Mouse (Mus musculus) spleen, postnatal 14 days (tissue): Measurements from ENCODE around the gene Prpf6.

ENCODE experiments used
- DNase-seq, 2 experiments: peaks; one replicate each; pipeline ENCODE4 v3.0.0; 2021 to 2022; ENCODE audit warnings: low spot score in 2 of 2

Prpf6 gene

DNA sequence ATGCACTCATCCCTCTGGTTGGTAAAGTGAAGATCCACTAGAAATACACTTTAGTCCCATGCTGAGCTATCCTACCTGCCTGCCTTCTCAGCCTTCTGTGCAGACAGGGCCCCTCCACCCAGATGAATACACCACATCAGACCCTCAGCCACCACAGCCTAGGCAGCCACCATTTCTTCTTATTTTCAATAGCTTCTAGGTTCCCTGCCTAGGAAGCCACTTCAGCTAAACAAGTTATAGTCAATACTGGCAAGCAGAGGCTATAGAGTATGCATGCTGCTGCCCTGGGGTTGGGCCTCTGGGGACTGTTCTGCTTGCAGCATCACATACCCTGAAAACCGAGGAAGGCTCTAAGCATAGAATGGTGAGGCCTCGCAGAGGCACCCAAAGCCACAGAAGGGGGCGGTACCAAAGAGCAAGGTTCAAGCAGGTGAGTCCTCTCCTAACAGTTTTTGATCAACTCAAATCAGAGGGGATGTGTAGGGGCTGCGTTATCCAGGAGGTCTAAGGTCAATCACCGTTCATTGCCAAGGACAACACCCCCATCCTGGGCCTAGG is at the start of gene Prpf6:
TSS of gene Prpf6 (plus strand) at position 341 of the 558 bp plus-strand sequence.
- no peak for DNase-seq

DNA sequence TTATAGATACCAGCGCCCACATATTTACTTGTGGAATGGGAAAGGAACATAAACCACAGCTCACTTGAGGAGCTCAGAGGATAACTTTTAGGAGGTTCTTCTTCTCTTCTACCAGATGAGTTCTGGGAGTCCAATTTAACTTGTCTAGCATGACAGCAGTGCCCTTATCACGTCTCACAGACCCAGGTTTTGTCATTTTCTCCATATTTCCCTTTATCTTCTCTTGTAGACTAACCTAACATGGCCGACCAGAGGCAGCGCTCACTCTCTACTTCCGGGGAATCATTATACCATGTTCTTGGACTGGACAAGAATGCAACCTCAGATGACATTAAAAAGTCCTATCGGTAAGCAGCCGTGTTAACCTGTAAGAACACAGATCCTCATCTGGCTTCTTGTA is 45.5 kb upstream of the Prpf6 start:
- no peak for DNase-seq

- DNase-seq, result no peak
Observed at GRCm38 (mm10) chr2:181548227-181548626, 43.4 kb upstream of the Prpf6 start.

DNA sequence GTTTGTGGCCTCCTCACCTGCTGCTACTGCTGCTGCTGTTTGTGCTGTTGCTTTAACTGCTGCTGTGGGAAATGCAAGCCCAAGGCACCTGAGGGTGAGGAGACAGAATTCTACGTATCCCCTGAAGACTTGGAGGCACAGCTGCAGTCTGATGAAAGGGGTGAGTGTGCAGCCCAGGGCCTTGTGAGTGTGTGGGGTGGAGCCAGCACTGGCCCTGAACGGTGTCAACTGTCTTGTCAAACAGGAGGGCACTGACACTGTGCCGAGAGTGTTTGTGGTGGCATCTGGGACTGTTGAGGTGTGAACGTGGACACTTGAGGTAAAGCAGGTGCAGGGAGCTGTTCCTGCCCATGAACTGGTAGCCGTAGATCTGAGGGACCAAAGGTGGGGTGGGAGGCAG is 43.0 kb upstream of the Prpf6 start:
- no peak for DNase-seq

DNA sequence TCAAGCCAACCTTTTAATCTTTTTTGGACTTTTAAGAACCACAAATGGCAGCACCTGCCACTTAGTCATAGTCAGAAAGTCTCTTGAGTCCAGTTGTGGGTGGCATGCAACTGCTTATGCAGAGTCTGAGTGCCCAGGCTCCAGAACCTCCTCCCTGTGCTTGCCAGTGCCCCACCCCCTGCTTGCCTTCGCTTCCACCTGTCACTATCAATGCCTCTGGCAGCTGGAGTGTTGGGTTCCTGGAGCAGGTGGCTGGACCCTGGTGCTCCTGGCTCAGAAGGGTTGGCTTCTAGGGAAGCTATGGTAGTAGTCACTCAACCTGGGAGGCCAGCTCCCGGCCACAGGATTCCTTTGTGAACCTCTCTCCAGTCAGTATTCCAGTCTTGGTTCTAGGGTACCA is 41.4 kb upstream of the Prpf6 start:
- no peak for DNase-seq

DNA sequence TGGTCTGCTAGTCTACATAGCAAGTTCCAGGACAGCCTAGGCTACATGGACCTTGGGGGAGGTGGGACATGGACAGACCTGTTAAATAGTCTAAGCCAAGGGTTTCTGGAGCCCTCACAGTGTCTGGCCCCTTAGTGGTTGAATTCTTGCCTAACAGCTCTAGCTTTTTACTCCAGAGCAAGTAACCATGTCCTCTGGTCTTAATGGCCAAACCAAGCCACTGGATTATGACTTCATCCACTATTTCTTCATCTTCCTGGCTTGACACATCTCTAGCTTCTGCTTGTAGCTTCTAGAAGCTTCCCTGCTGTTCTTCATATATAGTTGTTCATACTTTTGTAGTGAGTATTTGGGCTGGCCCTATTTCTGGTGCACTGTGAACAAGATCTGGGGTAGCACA is 37.9 kb upstream of the Prpf6 start:
- DNase-seq, result no peak

GRCm38 (mm10) chr2:181567338-181567737 is 24.3 kb upstream of the Prpf6 start:
- DNase-seq, result no peak

GRCm38 (mm10) chr2:181568272-181569008 is 23.2 kb upstream of the Prpf6 start:
- DNase-seq, result peak in 1 of 2 experiments; percentile 59

GRCm38 (mm10) chr2:181569856-181570255 is 21.8 kb upstream of the Prpf6 start:
- DNase-seq, result no peak

GRCm38 (mm10) chr2:181570375-181570774 is 21.3 kb upstream of the Prpf6 start:
- DNase-seq, result peak in 1 of 2 experiments; percentile 0

DNA sequence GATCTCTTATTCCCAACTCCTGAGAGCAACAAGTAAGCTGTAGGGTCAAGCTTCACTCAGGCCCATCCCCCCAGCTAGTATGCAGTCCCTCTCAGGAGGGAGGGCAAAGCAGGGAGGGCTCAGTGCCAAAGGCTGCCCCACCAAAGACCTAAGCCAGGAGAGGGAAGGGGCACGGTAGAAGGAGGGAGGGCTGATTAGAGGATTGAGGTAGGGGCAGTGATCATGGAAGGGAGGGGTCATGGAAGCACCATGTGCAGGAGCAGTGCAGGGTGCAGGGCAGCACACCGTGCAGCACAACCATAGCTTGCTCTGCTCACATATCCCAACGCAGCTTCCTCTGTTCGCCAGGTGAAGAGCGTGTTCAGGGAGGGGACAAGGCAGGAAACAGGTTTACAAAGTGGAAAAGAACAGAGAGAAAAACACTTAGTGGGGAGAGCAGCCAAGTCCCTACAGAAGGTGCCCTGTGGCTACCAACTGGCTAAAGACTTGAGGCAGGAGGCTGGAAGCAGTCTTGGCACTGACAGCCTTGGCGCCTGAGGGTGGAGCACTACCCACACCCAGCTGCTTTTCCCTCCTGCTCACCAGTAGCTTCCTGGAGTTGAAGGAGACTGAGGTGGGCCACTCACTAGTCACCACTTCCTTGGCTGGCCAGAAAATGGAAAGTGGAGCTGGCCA is 20.6 kb upstream of the Prpf6 start:
- no peak for DNase-seq

- DNase-seq, result no peak
Observed at GRCm38 (mm10) chr2:181571941-181572670, 19.6 kb upstream of the Prpf6 start.

DNA sequence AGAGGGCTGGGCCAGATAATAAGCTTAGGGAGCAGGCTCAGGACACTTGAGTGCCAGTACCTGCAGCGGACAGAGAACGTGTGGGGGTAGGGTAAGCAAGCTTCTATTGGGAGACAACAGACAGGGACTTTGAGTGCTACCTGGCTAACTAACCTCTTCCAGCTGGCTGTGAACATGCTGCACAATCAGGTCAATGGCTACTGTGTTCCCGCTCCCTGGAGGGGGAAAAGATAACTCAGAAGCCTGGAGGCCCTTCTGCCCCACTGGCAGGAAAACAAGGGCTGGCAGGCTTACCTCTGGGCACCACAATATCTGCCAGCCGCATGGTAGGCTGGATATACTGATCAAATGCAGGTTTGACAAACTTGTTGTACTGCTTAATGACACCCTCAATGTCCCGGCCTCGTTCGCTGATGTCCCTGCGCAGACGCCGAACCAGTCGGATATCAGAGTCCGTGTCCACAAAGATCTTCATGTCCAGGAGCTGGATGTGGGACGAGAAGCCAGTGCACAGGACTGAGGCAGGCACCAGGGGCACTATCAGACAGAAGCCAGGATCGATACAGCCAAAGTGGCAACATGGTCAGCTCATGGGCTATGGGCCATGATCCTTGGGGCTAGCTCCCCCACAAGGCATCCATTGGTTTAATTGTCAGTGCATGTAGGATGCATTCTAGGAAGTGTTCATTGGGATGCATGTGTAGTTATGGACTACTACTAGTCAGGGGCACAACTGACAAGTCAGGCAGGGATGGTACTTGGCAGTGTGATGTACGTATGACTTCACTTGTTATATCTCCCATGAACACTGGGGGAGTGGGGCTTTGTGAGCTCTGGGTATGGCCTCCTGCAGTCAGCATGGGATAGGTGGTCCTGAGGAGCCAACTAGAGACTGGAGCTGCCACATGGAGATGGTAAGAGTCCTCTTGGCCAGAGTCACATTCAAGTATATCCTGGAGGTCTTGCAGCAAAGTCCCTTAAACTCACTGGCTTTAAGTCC is 18.4 kb upstream of the Prpf6 start:
- no peak for DNase-seq

DNA sequence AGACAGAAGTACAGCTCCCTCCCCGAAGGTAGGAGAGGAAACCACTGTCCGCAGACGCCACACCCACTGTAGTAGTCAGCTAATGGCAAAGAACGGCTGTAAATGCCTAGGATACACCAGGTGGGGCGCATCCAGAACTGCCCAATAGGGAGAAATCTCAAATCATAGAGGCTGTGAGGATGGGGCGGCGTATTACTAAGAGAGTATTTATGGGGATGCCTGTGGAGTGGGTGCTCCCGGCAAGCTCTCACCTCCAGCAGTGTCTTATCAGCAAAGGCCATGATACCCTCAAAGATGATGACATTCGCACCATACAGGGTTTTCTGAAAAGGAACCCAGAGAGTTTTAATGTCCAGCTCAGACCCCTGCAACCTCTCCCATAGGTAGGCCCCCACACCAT is 17.7 kb upstream of the Prpf6 start:
- no peak for DNase-seq

GRCm38 (mm10) chr2:181574921-181575545 is 16.6 kb upstream of the Prpf6 start:
- DNase-seq, result no peak

DNA sequence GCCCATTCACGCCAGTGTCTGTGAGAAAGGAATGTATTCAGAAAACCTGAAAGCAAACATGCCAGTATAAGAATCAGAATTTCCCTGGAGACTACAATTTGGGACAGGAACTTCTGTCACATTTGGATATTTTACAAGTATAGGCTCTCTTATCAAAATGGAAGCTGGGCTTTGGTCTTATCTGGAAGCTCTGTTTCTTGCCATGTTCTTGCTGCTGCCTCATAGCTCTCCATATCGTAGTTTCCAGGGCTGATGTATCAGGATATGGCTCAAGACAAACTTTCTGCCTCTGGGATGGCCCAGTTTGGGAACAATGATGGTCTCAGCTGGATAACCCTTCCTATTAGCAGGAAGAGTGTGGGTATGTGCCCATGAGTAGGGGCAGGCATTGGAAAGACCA is 15.1 kb upstream of the Prpf6 start:
- no peak for DNase-seq

DNA sequence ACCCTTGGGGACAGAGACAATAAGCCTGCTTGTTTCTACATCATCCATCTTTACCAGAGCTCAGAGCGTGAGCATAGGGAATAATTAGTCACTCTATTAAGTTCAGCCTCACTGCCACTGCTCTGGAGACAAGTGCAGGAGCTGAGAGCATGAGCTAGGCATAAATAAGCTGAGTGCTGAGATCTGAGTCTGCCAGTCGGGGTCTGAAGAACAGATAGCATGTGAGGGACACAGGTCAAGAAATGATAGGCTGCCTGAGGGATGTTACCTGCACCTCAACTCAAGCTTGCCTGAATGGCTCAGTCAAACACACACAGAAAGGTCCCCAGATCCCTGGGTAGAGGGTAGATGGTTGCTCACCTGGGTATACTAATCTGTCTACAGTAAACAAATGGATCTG is 14.5 kb upstream of the Prpf6 start:
- DNase-seq, result no peak

- DNase-seq, result peak in 1 of 2 experiments; percentile 0
Observed at GRCm38 (mm10) chr2:181577981-181578581, 13.6 kb upstream of the Prpf6 start.

DNA sequence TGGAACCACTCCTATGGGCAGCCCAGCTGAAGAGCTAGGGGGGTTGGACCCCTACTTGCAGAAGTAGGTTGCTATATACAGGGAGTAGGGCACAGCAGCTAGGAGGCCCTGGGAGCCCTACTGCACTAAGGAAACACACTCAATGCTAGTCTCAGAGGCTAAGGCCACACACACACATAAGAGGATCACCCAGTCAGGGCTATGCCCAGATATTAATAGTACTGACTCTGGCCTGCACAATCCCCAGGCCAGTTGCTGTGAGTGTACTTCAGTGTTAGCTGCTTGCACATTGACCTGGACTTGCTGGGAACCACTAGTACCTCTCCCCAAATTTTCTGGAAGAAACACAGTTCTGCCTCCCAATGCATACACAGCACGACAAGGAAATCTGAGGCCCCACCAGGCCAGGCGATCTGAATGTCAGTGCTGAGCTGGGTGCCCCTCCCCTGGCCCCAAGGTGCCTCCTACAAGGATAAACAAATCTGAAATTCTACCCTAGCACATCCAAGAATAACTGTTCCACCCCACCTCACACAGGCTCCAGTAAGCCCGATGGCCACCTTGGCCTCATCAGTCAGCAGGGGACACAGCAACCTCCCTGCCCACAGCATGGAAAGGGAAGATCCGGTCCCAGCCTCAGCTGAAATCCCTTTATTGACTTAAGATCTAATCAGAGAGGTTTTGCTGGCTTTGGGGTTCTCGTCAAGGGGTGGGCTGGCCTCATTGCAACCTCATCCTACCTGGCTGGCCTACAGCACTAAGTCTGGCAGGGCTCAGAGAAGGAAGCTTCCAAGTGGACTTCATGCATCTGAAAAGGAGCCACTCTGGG is 12.7 kb upstream of the Prpf6 start:
- peak in 1 of 2 experiments; percentile 1 for DNase-seq
